Mouse (Mus musculus): ENCODE results near the gene Serpinh1.

DNA sequence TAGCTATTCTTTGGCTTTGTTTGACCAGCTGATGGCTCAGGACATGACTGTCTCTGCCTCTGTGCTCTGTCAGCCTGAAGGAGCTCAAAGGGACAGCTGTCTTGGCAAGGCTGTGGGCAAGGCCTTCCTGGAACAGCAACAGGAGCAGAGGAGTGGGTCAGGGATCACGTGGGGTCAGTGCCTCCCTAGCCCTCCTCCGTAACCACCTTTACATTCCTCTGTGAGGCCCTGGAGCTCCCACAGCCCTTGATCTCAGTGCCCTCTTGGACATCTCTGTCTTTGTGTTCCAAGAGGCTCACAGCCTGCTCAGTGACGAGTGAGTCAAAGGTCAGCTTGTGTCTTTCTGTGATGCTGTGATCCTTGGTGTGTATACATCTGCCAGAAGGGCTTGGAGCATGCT is 46.4 kb downstream of the Serpinh1 start:
- TF ChIP-seq POLR2A (IDR thresholded peaks at IDR 0.05; ENCODE audit: insufficient read depth, low read depth, low read length) = no peak
- TF ChIP-seq CTCF (IDR thresholded peaks at IDR 0.05; ENCODE audit: insufficient read depth, low read depth, low read length) = no peak
